Mouse (Mus musculus): ENCODE results near the gene Klhl4. TPM values are rescaled to one million over a fixed set of nuclear protein-coding genes. Genes with fewer than 3 reads are reported as not detected.
A peak's percentile ranks its signal among the peaks of the same experiment; 100 is the strongest.

Klhl4 gene
- polyA plus RNA-seq (2015; fragmentation: Nextera tagmentation; extraction: Ambion mirVana): 5.4 and 6.0 TPM in 2 replicates

- no peak within 1 kb of the TSS for H3K27ac ChIP-seq (ENCODE audit: low read length)
- peak within 1 kb of the TSS; percentile 43 for H3K4me2 ChIP-seq (ENCODE audit: low read length)
- peak; percentile 83 for ATAC-seq
- H3K36me3 ChIP-seq (ENCODE audit: control insufficient read depth, insufficient read depth): no peaks in the 10 kb centered on the region
- peak within 1 kb of the TSS; percentile 29; the same call in 1 of the 2 replicates for H3K9ac ChIP-seq (replicated peaks; ENCODE audit: low read depth, low read length)
- 33% methylated on average over 14 of the region's 14 CpGs for WGBS
- no peaks in the 10 kb centered on the region for H3K9me3 ChIP-seq (ENCODE audit: control insufficient read depth, low read length)
- peak within 1 kb of the TSS; percentile 35 for H3K4me3 ChIP-seq (replicated peaks; ENCODE audit: low read length)
- H3K4me1 ChIP-seq (replicated peaks; ENCODE audit: control insufficient read depth, insufficient read depth, low read length): no peaks in the 10 kb centered on the region
- no peaks in the 10 kb centered on the region for H3K27me3 ChIP-seq (replicated peaks; ENCODE audit: control insufficient read depth, insufficient read depth, low read length)
These were observed at the start of gene Klhl4 for GRCm38 (mm10) chrX:114473782-114474731. Klhl4 (plus strand) TSS chrX:114474333.

DNA sequence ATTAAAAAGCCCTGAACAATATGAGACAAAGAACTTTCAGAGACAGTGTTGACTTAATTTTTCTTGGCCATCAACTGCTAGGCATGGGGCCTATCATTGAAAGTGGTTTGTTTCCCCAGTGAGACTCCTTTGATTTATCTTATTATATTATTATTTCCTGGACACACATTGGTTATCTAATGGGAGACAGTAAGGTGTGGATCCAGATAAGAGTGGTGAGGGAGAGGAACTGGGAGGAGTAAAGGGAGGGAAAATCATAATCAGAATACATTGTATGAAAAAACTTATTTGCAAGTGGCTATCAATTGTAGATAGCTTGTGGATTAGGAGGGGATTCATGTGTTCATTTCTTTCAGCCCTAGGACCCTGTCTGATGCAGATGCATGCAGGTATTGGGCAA is 10.0 kb downstream of the Klhl4 start:
- H3K27ac ChIP-seq (ENCODE audit: low read length): no peak overlapping the region
- no peak overlapping the region for H3K4me3 ChIP-seq (replicated peaks; ENCODE audit: low read length)
- H3K4me2 ChIP-seq (ENCODE audit: low read length): no peak overlapping the region
- H3K4me1 ChIP-seq (replicated peaks; ENCODE audit: control insufficient read depth, insufficient read depth, low read length): no peaks in the 10 kb centered on the region
- ATAC-seq: no peak
- no peaks in the 10 kb centered on the region for H3K27me3 ChIP-seq (replicated peaks; ENCODE audit: control insufficient read depth, insufficient read depth, low read length)
- H3K9me3 ChIP-seq (ENCODE audit: control insufficient read depth, low read length): no peaks in the 10 kb centered on the region
- no peaks in the 10 kb centered on the region for H3K36me3 ChIP-seq (ENCODE audit: control insufficient read depth, insufficient read depth)
- no peak overlapping the region for H3K9ac ChIP-seq (replicated peaks; ENCODE audit: low read depth, low read length)

DNA sequence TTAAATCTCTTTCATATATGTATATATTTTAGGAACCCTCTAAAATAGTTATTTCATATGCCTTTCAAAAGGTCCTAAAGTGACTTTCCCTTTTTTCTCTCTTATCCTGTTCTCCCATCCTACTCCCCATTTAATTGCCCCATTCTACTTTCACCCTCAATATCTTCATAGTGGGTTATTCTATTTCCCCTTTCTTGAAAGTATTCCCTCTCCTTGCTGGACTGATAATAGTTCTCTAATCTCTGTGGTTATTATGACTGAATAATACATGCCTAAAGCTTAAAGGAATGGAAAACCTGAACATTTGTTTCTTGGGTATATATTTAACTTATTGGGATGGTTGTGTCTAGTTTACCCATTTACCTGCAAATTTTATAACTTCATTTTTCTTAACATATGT is 12.6 kb downstream of the Klhl4 start:
- Histone ChIP-seq H3K36me3 (ENCODE audit: control insufficient read depth, insufficient read depth) (no peaks in the 10 kb centered on the region), H3K27ac (ENCODE audit: low read length) (no peak overlapping the region), H3K9me3 (ENCODE audit: control insufficient read depth, low read length) (no peaks in the 10 kb centered on the region), H3K27me3 (replicated peaks; ENCODE audit: control insufficient read depth, insufficient read depth, low read length) (no peaks in the 10 kb centered on the region), H3K4me2 (ENCODE audit: low read length) (no peak overlapping the region), H3K9ac (replicated peaks; ENCODE audit: low read depth, low read length) (no peak overlapping the region), H3K4me3 (replicated peaks; ENCODE audit: low read length) (no peak overlapping the region), H3K4me1 (replicated peaks; ENCODE audit: control insufficient read depth, insufficient read depth, low read length) (no peaks in the 10 kb centered on the region)
- no peak for ATAC-seq

- H3K4me2 ChIP-seq (ENCODE audit: low read length): no peak overlapping the region
- H3K27ac ChIP-seq (ENCODE audit: low read length): no peak overlapping the region
- H3K9me3 ChIP-seq (ENCODE audit: control insufficient read depth, low read length): no peaks in the 10 kb centered on the region
- no peak overlapping the region for H3K9ac ChIP-seq (replicated peaks; ENCODE audit: low read depth, low read length)
- no peak for ATAC-seq
- no peaks in the 10 kb centered on the region for H3K27me3 ChIP-seq (replicated peaks; ENCODE audit: control insufficient read depth, insufficient read depth, low read length)
- no peak overlapping the region for H3K4me3 ChIP-seq (replicated peaks; ENCODE audit: low read length)
- no peaks in the 10 kb centered on the region for H3K4me1 ChIP-seq (replicated peaks; ENCODE audit: control insufficient read depth, insufficient read depth, low read length)
- WGBS: 35% methylated on average over 3 of the region's 3 CpGs
- no peaks in the 10 kb centered on the region for H3K36me3 ChIP-seq (ENCODE audit: control insufficient read depth, insufficient read depth)
These were observed 84.0 kb downstream of the Klhl4 start for GRCm38 (mm10) chrX:114558141-114558540.

DNA sequence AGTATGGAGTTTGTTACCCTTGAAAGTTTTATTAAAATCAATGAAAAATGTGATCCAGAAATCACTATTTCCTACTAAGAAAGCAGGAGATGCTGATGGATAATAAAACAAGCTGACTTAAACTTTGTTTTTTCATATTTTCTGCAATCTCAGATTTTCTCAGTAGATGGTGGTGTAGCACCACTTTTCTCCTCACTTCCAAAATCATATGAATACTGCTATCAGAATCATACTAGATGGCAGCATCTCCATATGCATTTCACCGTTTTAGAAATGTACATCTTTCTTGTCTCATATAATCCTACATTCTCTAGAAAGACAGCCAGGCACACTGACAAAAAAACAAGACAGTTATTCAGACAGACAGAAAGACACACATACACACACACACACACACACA is 108.2 kb downstream of the Klhl4 start:
- Histone ChIP-seq H3K9ac (replicated peaks; ENCODE audit: low read depth, low read length) (no peak overlapping the region), H3K4me1 (replicated peaks; ENCODE audit: control insufficient read depth, insufficient read depth, low read length) (no peaks in the 10 kb centered on the region), H3K27me3 (replicated peaks; ENCODE audit: control insufficient read depth, insufficient read depth, low read length) (no peaks in the 10 kb centered on the region), H3K4me2 (ENCODE audit: low read length) (no peak overlapping the region), H3K27ac (ENCODE audit: low read length) (no peak overlapping the region), H3K36me3 (ENCODE audit: control insufficient read depth, insufficient read depth) (no peaks in the 10 kb centered on the region), H3K9me3 (ENCODE audit: control insufficient read depth, low read length) (no peaks in the 10 kb centered on the region), H3K4me3 (replicated peaks; ENCODE audit: low read length) (no peak overlapping the region)
- ATAC-seq: no peak
- 65% methylated on average over 1 of the region's 1 CpGs for WGBS
